Mouse (Mus musculus): ENCODE measurements around the gene Ttc5.

DNA sequence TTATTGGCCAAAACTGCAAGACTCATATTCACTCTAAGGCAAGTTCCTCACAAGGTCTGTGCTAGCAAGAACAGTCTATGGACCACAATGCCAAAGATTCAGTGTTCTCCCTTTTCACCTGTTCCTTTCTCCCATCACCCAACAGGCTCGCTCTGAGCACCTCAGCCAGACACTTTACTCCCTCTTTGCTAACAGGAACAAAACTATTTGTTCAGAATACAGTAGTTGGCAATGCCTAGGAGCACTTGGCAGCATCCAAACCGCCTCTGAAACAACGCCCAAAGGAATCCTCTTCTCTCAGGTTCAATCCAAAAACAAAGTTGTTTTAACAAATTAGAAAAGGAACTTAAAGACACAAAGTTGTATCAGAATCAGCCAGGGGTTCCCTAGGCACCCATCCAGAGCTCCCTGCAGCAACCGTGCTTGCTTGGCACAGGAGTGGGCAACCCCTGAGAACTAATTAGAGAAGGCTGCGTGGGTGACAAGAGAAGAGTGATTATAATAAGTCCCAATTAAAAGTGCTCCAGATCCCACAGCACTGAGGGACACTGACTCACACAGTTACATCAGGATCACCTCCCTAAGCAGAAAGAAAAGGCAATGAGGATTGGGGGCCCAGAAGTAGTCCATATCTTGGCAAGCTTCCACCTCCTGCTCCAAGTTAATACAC, 26.8 kb downstream of the Ttc5 start:
- no peak for TF ChIP-seq CTCF (IDR thresholded peaks at IDR 0.05)
- TF ChIP-seq EP300 (IDR thresholded peaks at IDR 0.05), result no peak

All from lung, postnatal 0 days (tissue).